Mouse (Mus musculus) spleen, embryonic (tissue): ENCODE data around the gene Rasgrp2.

Experiments used
- CTCF ChIA-PET: fragments of 350-600 bp; sonication (Branson Sonifier 250); formaldehyde crosslinking; loops from one replicate; lab custom pipeline; 2022; lab: Charles Lee

The Rasgrp2 gene

GRCm38 (mm10) chr19:6426703-6427500 lies 27.8 kb downstream of the Rasgrp2 start:
- CTCF ChIA-PET = no interaction called here

- CTCF ChIA-PET = no interaction called here
Observed at GRCm38 (mm10) chr19:6427653-6428434, 28.7 kb downstream of the Rasgrp2 start.

- CTCF ChIA-PET = no interaction called here
Observed at GRCm38 (mm10) chr19:6428501-6429200, 29.5 kb downstream of the Rasgrp2 start.

- CTCF ChIA-PET = no interaction called here
Observed at GRCm38 (mm10) chr19:6443016-6443415, 43.9 kb downstream of the Rasgrp2 start.

- CTCF ChIA-PET = interaction anchor here (0.6 to 0.9 kb wide), 2 partner anchors 10 to 12 kb away, joined by 3 read pairs; no protein-coding TSS in a partner anchor
Observed at GRCm38 (mm10) chr19:6445761-6446423, 46.8 kb downstream of the Rasgrp2 start.

- CTCF ChIA-PET = interaction anchor here (0.9 kb wide), 1 partner anchor 11 kb away, joined by 3 read pairs; no protein-coding TSS in a partner anchor
Observed at GRCm38 (mm10) chr19:6446736-6447437, 47.7 kb downstream of the Rasgrp2 start.

- CTCF ChIA-PET = interaction anchor here (0.5 kb wide), 1 partner anchor 691 kb away, joined by 3 read pairs; no protein-coding TSS in a partner anchor
Observed at GRCm38 (mm10) chr19:6448752-6449151, 49.6 kb downstream of the Rasgrp2 start.

- CTCF ChIA-PET = no interaction called here
Observed at GRCm38 (mm10) chr19:6449841-6450240, 50.7 kb downstream of the Rasgrp2 start.

- CTCF ChIA-PET = interaction anchor here (0.6 to 0.7 kb wide), 3 partner anchors 34 to 598 kb away, joined by 3 to 4 read pairs (median 3); no protein-coding TSS in a partner anchor
Observed at GRCm38 (mm10) chr19:6452030-6452494, 52.9 kb downstream of the Rasgrp2 start.

- CTCF ChIA-PET = interaction anchor here (0.6 to 0.7 kb wide), 2 partner anchors 35 to 464 kb away, joined by 3 to 4 read pairs; no protein-coding TSS in a partner anchor
Observed at GRCm38 (mm10) chr19:6452672-6453310, 53.7 kb downstream of the Rasgrp2 start.

- CTCF ChIA-PET = no interaction called here
Observed at GRCm38 (mm10) chr19:6453349-6453748, 54.2 kb downstream of the Rasgrp2 start.

- CTCF ChIA-PET = no interaction called here
Observed at GRCm38 (mm10) chr19:6454041-6454720, 55.0 kb downstream of the Rasgrp2 start.

- CTCF ChIA-PET = no interaction called here
Observed at GRCm38 (mm10) chr19:6459504-6459903, 60.4 kb downstream of the Rasgrp2 start.

- CTCF ChIA-PET = interaction anchor here (0.7 kb wide), 1 partner anchor 28 kb away, joined by 3 read pairs; no protein-coding TSS in a partner anchor
Observed at GRCm38 (mm10) chr19:6462841-6463240, 63.7 kb downstream of the Rasgrp2 start.

- CTCF ChIA-PET = no interaction called here
Observed at GRCm38 (mm10) chr19:6464306-6465071, 65.3 kb downstream of the Rasgrp2 start.
